Mouse (Mus musculus) spleen, postnatal 36 days (tissue): ENCODE results near the gene Vmn1r86.
A peak's percentile ranks its signal among the peaks of the same experiment; 100 is the strongest.
"Not testable (repeated sequence)": the region's sequence is repeated elsewhere in the genome, so short reads cannot be mapped to it uniquely, and the experiment has no call there.

ENCODE experiments used
- DNase-seq, 2 experiments: peaks; one replicate each; pipeline ENCODE4 v3.0.0; 2022; ENCODE audit warnings: low spot score in 2 of 2, mixed read lengths in 1 of 2

Vmn1r86 gene

GRCm38 (mm10) chr7:13119817-13120216 lies at the start of gene Vmn1r86:
Gene Vmn1r86, minus strand, starts transcription at chr7:13119917.
- no peak for DNase-seq

DNA sequence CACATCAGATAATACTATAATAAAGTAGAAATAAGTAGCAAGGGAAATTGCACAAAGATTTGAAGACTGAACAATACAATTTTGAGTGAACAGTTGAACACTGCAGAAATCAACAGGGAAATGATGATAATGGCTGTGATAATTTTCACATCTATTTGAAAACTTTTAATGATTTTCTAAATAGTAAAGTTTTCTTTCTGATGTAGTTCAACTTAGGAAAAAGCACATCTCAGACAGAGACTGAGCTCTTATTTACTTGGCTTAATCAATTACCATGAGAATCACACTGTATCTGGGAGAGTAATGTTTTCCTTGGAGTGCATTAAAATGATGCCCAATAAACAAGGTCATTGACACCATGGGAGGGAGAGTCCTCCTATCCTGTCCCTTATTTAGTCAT lies 39.6 kb upstream of the Vmn1r86 start, which contains the start of gene Vmn1r88:
Vmn1r88 (plus strand) TSS at position 301 of the 400 bp plus-strand sequence.
- no peak for DNase-seq

- DNase-seq: no peak
Measured at GRCm38 (mm10) chr7:13140057-13140456, 20.3 kb upstream of the Vmn1r86 start, which contains the start of gene Vmn1r87. Gene Vmn1r87, minus strand, starts transcription at chr7:13140157.

- DNase-seq: no peak
Measured at GRCm38 (mm10) chr7:13137340-13137739, 17.6 kb upstream of the Vmn1r86 start.

- no peak for DNase-seq
Measured at GRCm38 (mm10) chr7:13131856-13132255, 12.1 kb upstream of the Vmn1r86 start.

- peak; percentile 1 to 3 for DNase-seq
Measured at GRCm38 (mm10) chr7:13123554-13124153, 3.9 kb upstream of the Vmn1r86 start.

- no peak for DNase-seq
Measured at GRCm38 (mm10) chr7:13095073-13095472, 24.6 kb downstream of the Vmn1r86 start, which contains the start of gene Vmn1r85. Gene Vmn1r85, minus strand, starts transcription at chr7:13095173.

GRCm38 (mm10) chr7:13072293-13072692 lies 47.4 kb downstream of the Vmn1r86 start:
- no peak for DNase-seq

- not testable (repeated sequence) for DNase-seq
Measured at GRCm38 (mm10) chr7:13063399-13063798, 56.3 kb downstream of the Vmn1r86 start.

DNA sequence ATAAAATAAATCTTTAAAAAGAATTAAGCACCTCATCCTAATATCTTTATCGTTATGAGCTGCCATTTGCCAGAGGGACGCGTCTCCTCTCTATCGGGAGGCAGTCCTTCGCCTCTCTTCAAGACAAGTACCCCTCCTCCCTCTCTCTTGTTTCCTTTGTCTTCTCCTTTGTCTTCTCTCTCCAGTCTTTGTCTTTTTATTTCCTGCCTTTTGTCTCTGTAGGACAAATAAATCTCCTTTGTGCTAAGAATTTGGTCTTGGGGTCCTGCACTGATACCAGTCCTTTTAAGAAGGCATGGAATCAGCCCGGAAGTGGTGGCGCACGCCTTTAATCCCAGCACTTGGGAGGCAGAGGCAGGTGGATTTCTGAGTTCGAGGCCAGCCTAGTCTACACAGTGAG lies 60.2 kb downstream of the Vmn1r86 start:
- DNase-seq: no peak

- DNase-seq: no peak
Measured at GRCm38 (mm10) chr7:13056913-13057700, 62.6 kb downstream of the Vmn1r86 start.

DNA sequence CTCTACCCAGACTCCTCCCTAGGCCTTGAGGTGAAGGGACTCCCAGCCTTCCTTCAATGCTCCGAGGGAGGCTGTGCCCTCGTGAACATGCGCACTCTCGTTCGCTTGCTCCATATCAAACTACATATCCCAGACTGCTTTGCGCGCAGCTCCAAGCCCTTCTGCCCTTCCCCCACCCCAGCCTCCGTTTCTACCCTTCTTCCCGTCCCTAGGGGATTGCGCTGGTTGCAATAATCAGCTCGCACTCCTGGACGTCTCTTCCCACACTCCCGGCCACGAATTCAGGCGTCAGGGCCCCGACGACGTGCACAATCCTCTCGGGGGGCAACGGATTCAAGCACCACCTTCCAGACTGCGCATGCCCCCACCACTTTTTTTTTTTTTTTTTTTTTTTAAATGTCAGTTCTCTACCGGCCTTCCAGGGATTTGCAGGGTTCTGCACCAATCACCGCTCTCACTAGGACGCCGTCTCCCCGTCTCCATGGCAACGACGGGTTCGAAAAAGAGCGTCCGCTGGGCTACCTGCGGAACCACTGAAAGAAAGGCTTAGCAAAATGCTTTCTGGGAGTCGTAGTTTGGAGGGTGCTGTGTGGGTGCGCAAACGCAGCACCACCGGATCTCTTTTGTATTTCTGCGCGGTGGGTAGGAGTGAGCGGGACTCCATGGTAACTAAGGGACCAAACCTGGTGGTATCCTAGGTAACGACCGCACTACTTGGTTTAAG lies 65.3 kb downstream of the Vmn1r86 start, which contains the start of gene Mzf1:
Mzf1 (minus strand) TSS at position 478 of the 724 bp plus-strand sequence.
- DNase-seq: peak; percentile 94 to 95

DNA sequence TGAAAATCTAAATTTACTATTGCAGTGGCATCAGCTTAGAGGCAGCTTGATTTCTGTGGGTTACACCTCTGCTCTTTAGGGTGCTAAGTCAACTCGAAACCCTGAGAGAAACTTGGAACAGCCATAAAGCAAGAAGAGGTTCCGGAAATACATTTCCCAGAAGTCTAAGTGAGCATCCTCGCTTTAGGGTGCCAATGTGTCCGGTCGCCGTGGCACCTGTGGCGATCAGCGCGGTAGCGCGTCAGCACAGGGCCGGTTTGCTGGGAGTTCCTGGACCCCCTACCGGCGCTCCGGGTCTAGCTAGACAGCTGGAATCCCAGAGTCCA lies 65.8 kb downstream of the Vmn1r86 start:
- no peak for DNase-seq

DNA sequence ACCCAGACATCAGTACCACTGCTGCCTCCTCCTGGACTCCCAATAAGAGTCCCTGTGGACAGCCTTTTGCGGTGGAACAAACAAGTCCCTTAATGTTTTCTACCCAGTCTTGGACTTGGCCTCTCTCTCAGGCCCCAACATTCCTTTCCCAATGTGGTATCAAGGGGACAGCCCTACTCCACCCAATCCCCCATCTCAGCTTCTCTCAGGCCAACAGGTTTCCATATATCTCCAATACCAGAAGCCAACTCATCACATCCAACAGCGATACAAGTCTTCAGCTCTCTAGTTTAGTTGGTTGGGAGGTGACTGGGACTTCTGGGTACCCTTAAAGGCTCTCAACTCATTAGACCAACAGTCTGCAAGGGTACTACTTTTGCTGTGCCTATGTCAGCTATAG lies 66.2 kb downstream of the Vmn1r86 start:
- no peak for DNase-seq

DNA sequence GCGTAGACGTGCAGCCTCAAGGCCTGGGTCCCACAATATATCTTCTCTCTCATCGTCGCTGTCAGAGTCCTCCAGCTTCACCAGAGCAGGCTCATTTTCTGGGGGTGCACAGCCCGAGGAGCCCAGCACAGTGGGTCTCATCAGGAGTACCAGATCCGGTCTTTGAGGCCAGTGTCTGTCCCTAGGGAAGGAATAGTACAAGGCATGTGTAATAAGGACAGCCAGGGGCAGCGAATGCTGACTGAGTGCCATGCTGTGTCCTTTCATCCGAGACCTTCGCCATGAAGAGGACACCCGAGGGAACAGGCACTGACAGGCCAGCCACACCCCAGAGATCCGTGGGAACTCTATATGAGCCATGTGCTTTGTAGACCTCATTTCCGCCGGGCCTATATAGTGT lies 66.7 kb downstream of the Vmn1r86 start:
- no peak for DNase-seq
